Mouse (Mus musculus) left cerebral cortex, adult 11 months (tissue): ENCODE data around the gene Stmn1.

ENCODE experiments used
- DNase-seq: peaks from one replicate; pipeline ENCODE4 v3.0.0; 2022; ENCODE audit warnings: low spot score

Stmn1 gene

GRCm38 (mm10) chr4:134468215-134468575 is at the start of gene Stmn1:
TSS of gene Stmn1 (plus strand) at chr4:134468320.
- DNase-seq = peak; percentile 90

- DNase-seq = no peak
These were observed 46.1 kb upstream of the Stmn1 start for GRCm38 (mm10) chr4:134421971-134422370.

GRCm38 (mm10) chr4:134423949-134424348 is 44.2 kb upstream of the Stmn1 start:
- DNase-seq = no peak

GRCm38 (mm10) chr4:134425088-134425487 is 43.0 kb upstream of the Stmn1 start:
- DNase-seq = no peak

GRCm38 (mm10) chr4:134430381-134431004 is 37.6 kb upstream of the Stmn1 start:
- peak; percentile 87 for DNase-seq

GRCm38 (mm10) chr4:134432686-134433360 is 35.3 kb upstream of the Stmn1 start:
- DNase-seq = no peak

- DNase-seq = no peak
These were observed 31.9 kb upstream of the Stmn1 start for GRCm38 (mm10) chr4:134436185-134436584.

- DNase-seq = no peak
These were observed 31.5 kb upstream of the Stmn1 start for GRCm38 (mm10) chr4:134436659-134437058.

- DNase-seq = no peak
These were observed 29.0 kb upstream of the Stmn1 start for GRCm38 (mm10) chr4:134439119-134439518.

GRCm38 (mm10) chr4:134439919-134440318 is 28.2 kb upstream of the Stmn1 start:
- no peak for DNase-seq

GRCm38 (mm10) chr4:134442216-134442615 is 25.9 kb upstream of the Stmn1 start:
- no peak for DNase-seq

GRCm38 (mm10) chr4:134443589-134443988 is 24.5 kb upstream of the Stmn1 start:
- no peak for DNase-seq

- no peak for DNase-seq
These were observed 23.2 kb upstream of the Stmn1 start for GRCm38 (mm10) chr4:134444949-134445348.

- no peak for DNase-seq
These were observed 22.6 kb upstream of the Stmn1 start for GRCm38 (mm10) chr4:134445489-134445888.

- DNase-seq = no peak
These were observed 20.2 kb upstream of the Stmn1 start for GRCm38 (mm10) chr4:134447966-134448365.

GRCm38 (mm10) chr4:134449595-134450391 is 18.3 kb upstream of the Stmn1 start:
- no peak for DNase-seq

GRCm38 (mm10) chr4:134450392-134451195 is 17.5 kb upstream of the Stmn1 start:
- DNase-seq = no peak

GRCm38 (mm10) chr4:134451484-134451883 is 16.6 kb upstream of the Stmn1 start:
- no peak for DNase-seq

- DNase-seq = no peak
These were observed 14.3 kb upstream of the Stmn1 start for GRCm38 (mm10) chr4:134453619-134454400.

GRCm38 (mm10) chr4:134455310-134455709 is 12.8 kb upstream of the Stmn1 start:
- no peak for DNase-seq

GRCm38 (mm10) chr4:134457130-134457825 is 10.8 kb upstream of the Stmn1 start:
- no peak for DNase-seq
